Mouse (Mus musculus): ENCODE results near the gene Ntm. TPM values are rescaled to one million over a fixed set of nuclear protein-coding genes. Genes with fewer than 3 reads are reported as not detected.

The Ntm gene
- polyA plus RNA-seq, 1 experiment from 2014 or later = 7.8 TPM

- H3K4me1 ChIP-seq = peaks cover 38% of the 10 kb centered on the region
- no peaks in the 10 kb centered on the region for H3K36me3 ChIP-seq
- H3K4me3 ChIP-seq = no peak overlapping the region
- DNase-seq (ENCODE audit: low spot score) = no peak
- no peak overlapping the region for H3K27ac ChIP-seq (replicated peaks)
- 84% methylated on average over 3 of the region's 3 CpGs for WGBS
- no peaks in the 10 kb centered on the region for H3K9me3 ChIP-seq (replicated peaks)
- H3K27me3 ChIP-seq (ENCODE audit: low read depth, poor library complexity, severe bottlenecking) = peaks cover 75% of the 10 kb centered on the region
Observed at GRCm38 (mm10) chr9:29866824-29867223, 96.1 kb downstream of the Ntm start.

- 73% methylated on average over 4 of the region's 4 CpGs for WGBS
- H3K4me3 ChIP-seq = no peak overlapping the region
- H3K9me3 ChIP-seq (replicated peaks) = no peaks in the 10 kb centered on the region
- no peak for DNase-seq (ENCODE audit: low spot score)
- H3K27me3 ChIP-seq (ENCODE audit: low read depth, poor library complexity, severe bottlenecking) = peaks cover 68% of the 10 kb centered on the region
- H3K27ac ChIP-seq (replicated peaks) = no peak overlapping the region
- H3K36me3 ChIP-seq = no peaks in the 10 kb centered on the region
- H3K4me1 ChIP-seq = peaks cover 38% of the 10 kb centered on the region
Observed at GRCm38 (mm10) chr9:29866101-29866500, 96.8 kb downstream of the Ntm start.

GRCm38 (mm10) chr9:29865502-29865901, 97.4 kb downstream of the Ntm start:
- Histone ChIP-seq H3K9me3 (replicated peaks) (no peaks in the 10 kb centered on the region), H3K27me3 (ENCODE audit: low read depth, poor library complexity, severe bottlenecking) (peaks cover 62% of the 10 kb centered on the region), H3K4me3 (no peak overlapping the region), H3K36me3 (no peaks in the 10 kb centered on the region), H3K4me1 (peaks cover 38% of the 10 kb centered on the region), H3K27ac (replicated peaks) (peak overlapping the region; percentile 75)
- DNase-seq (ENCODE audit: low spot score) = no peak
- 59% methylated on average over 8 of the region's 8 CpGs for WGBS

GRCm38 (mm10) chr9:29864886-29865285, 98.1 kb downstream of the Ntm start:
- peaks cover 38% of the 10 kb centered on the region for H3K4me1 ChIP-seq
- no peak overlapping the region for H3K4me3 ChIP-seq
- no peaks in the 10 kb centered on the region for H3K36me3 ChIP-seq
- DNase-seq (ENCODE audit: low spot score) = peak; percentile 66
- H3K9me3 ChIP-seq (replicated peaks) = no peaks in the 10 kb centered on the region
- peaks cover 56% of the 10 kb centered on the region for H3K27me3 ChIP-seq (ENCODE audit: low read depth, poor library complexity, severe bottlenecking)
- WGBS = 0% methylated on average over 1 of the region's 1 CpGs
- H3K27ac ChIP-seq (replicated peaks) = peak overlapping the region; percentile 75

GRCm38 (mm10) chr9:29862408-29862807, 100.5 kb downstream of the Ntm start:
- H3K27me3 ChIP-seq (ENCODE audit: low read depth, poor library complexity, severe bottlenecking) = peaks cover 31% of the 10 kb centered on the region
- no peak for DNase-seq (ENCODE audit: low spot score)

GRCm38 (mm10) chr9:29859256-29860048, 103.5 kb downstream of the Ntm start:
- Histone ChIP-seq H3K27me3 (ENCODE audit: low read depth, poor library complexity, severe bottlenecking) (peaks cover 15% of the 10 kb centered on the region; the same call in 1 of the 2 replicates), H3K9me3 (replicated peaks) (no peaks in the 10 kb centered on the region), H3K4me1 (peaks cover 13% of the 10 kb centered on the region), H3K27ac (replicated peaks) (no peak overlapping the region), H3K4me3 (no peak overlapping the region), H3K36me3 (no peaks in the 10 kb centered on the region)
- WGBS = 90% methylated on average over 6 of the region's 6 CpGs
- no peak for DNase-seq (ENCODE audit: low spot score)

More at GRCm38 (mm10) chr9:29862408-29862807, 100.5 kb downstream of the Ntm start:
- H3K9me3 ChIP-seq (replicated peaks) = no peaks in the 10 kb centered on the region
- 72% methylated on average over 5 of the region's 5 CpGs for WGBS
- peaks cover 38% of the 10 kb centered on the region for H3K4me1 ChIP-seq
- no peaks in the 10 kb centered on the region for H3K36me3 ChIP-seq
- no peak overlapping the region for H3K4me3 ChIP-seq
- H3K27ac ChIP-seq (replicated peaks) = no peak overlapping the region

- 41% methylated on average over 8 of the region's 8 CpGs for WGBS
- peaks cover 14% of the 10 kb centered on the region for H3K4me1 ChIP-seq
- H3K9me3 ChIP-seq (replicated peaks) = no peaks in the 10 kb centered on the region
- H3K27ac ChIP-seq (replicated peaks) = no peak overlapping the region
- H3K4me3 ChIP-seq = no peak overlapping the region
- H3K36me3 ChIP-seq = no peaks in the 10 kb centered on the region
- no peak for DNase-seq (ENCODE audit: low spot score)
- no peaks in the 10 kb centered on the region for H3K27me3 ChIP-seq (ENCODE audit: low read depth, poor library complexity, severe bottlenecking)
Observed at GRCm38 (mm10) chr9:29848735-29849455, 114.0 kb downstream of the Ntm start.

- Histone ChIP-seq H3K9me3 (replicated peaks) (no peaks in the 10 kb centered on the region), H3K36me3 (no peaks in the 10 kb centered on the region), H3K4me3 (no peak overlapping the region), H3K4me1 (peaks cover 27% of the 10 kb centered on the region), H3K27ac (replicated peaks) (no peak overlapping the region), H3K27me3 (ENCODE audit: low read depth, poor library complexity, severe bottlenecking) (no peaks in the 10 kb centered on the region)
- WGBS = 86% methylated on average over 6 of the region's 6 CpGs
- DNase-seq (ENCODE audit: low spot score) = no peak
Observed at GRCm38 (mm10) chr9:29837344-29837743, 125.6 kb downstream of the Ntm start.

GRCm38 (mm10) chr9:29834911-29835310, 128.0 kb downstream of the Ntm start:
- H3K27ac ChIP-seq (replicated peaks) = peak overlapping the region; percentile 3; the same call in 1 of the 2 replicates

GRCm38 (mm10) chr9:29833781-29834180, 129.2 kb downstream of the Ntm start:
- peak; percentile 19 for DNase-seq (ENCODE audit: low spot score)
- WGBS = 25% methylated on average over 2 of the region's 2 CpGs

More at GRCm38 (mm10) chr9:29834911-29835310, 128.0 kb downstream of the Ntm start:
- 80% methylated on average over 5 of the region's 5 CpGs for WGBS
- no peak for DNase-seq (ENCODE audit: low spot score)
- no peaks in the 10 kb centered on the region for H3K36me3 ChIP-seq
- H3K27me3 ChIP-seq (ENCODE audit: low read depth, poor library complexity, severe bottlenecking) = no peaks in the 10 kb centered on the region; the same call in 1 of the 2 replicates
- no peak overlapping the region for H3K4me3 ChIP-seq
- peaks cover 31% of the 10 kb centered on the region for H3K4me1 ChIP-seq
- no peaks in the 10 kb centered on the region for H3K9me3 ChIP-seq (replicated peaks)

GRCm38 (mm10) chr9:29827240-29827660, 135.7 kb downstream of the Ntm start:
- no peak overlapping the region for H3K27ac ChIP-seq (replicated peaks)
- 65% methylated on average over 5 of the region's 5 CpGs for WGBS
- no peaks in the 10 kb centered on the region for H3K9me3 ChIP-seq (replicated peaks)
- peaks cover 21% of the 10 kb centered on the region for H3K4me1 ChIP-seq
- no peak for DNase-seq (ENCODE audit: low spot score)
- no peak overlapping the region for H3K4me3 ChIP-seq
- no peaks in the 10 kb centered on the region; the same call in 1 of the 2 replicates for H3K27me3 ChIP-seq (ENCODE audit: low read depth, poor library complexity, severe bottlenecking)
- H3K36me3 ChIP-seq = no peaks in the 10 kb centered on the region

More at GRCm38 (mm10) chr9:29833781-29834180, 129.2 kb downstream of the Ntm start:
- Histone ChIP-seq H3K4me1 (peaks cover 38% of the 10 kb centered on the region), H3K27ac (replicated peaks) (peak overlapping the region; percentile 64), H3K27me3 (ENCODE audit: low read depth, poor library complexity, severe bottlenecking) (no peaks in the 10 kb centered on the region; the same call in 1 of the 2 replicates), H3K36me3 (no peaks in the 10 kb centered on the region), H3K9me3 (replicated peaks) (no peaks in the 10 kb centered on the region), H3K4me3 (no peak overlapping the region)

GRCm38 (mm10) chr9:29825236-29825635, 137.7 kb downstream of the Ntm start:
- peaks cover 18% of the 10 kb centered on the region for H3K4me1 ChIP-seq
- WGBS = 72% methylated on average over 5 of the region's 5 CpGs
- no peaks in the 10 kb centered on the region for H3K9me3 ChIP-seq (replicated peaks)
- H3K27me3 ChIP-seq (ENCODE audit: low read depth, poor library complexity, severe bottlenecking) = no peaks in the 10 kb centered on the region; the same call in 1 of the 2 replicates
- no peaks in the 10 kb centered on the region for H3K36me3 ChIP-seq
- DNase-seq (ENCODE audit: low spot score) = no peak
- no peak overlapping the region for H3K27ac ChIP-seq (replicated peaks)
- no peak overlapping the region for H3K4me3 ChIP-seq

GRCm38 (mm10) chr9:29823716-29824115, 139.2 kb downstream of the Ntm start:
- 81% methylated on average over 4 of the region's 4 CpGs for WGBS
- no peak for DNase-seq (ENCODE audit: low spot score)

More at GRCm38 (mm10) chr9:29823716-29824115, 139.2 kb downstream of the Ntm start:
- Histone ChIP-seq H3K36me3 (no peaks in the 10 kb centered on the region), H3K4me1 (peaks cover 14% of the 10 kb centered on the region), H3K9me3 (replicated peaks) (no peaks in the 10 kb centered on the region), H3K4me3 (no peak overlapping the region), H3K27me3 (ENCODE audit: low read depth, poor library complexity, severe bottlenecking) (no peaks in the 10 kb centered on the region), H3K27ac (replicated peaks) (no peak overlapping the region)
